Mouse (Mus musculus) spleen, adult 2 months (tissue): ENCODE measurements around the gene Sh2d3c. TPM values are rescaled to one million over a fixed set of nuclear protein-coding genes. Genes with fewer than 3 reads are reported as not detected.

Experiments
- DNase-seq, 2 experiments: peaks; one replicate each; pipeline versions ENCODE4 v3.0.0 to v3.0.0-alpha.2; 2012 to 2021; ENCODE audit warnings: low spot score in 2 of 2, low read depth in 1 of 2
- H3K27ac ChIP-seq: fragments of 200-500 bp; 2 replicates; pipeline ENCODE4 v1.5.1; 2012; ENCODE audit warnings: low read length, inconsistent platforms; ENCODE audit not compliant: insufficient read depth
- H3K27me3 ChIP-seq: fragments of 200-500 bp; 2 replicates; pipeline ENCODE4 v1.6.1; 2012; ENCODE audit warnings: mild to moderate bottlenecking, moderate library complexity, low read length, inconsistent platforms; ENCODE audit not compliant: control insufficient read depth, insufficient read depth
- H3K36me3 ChIP-seq: fragments of 200-500 bp; 2 replicates; pipeline ENCODE4 v1.6.1; 2012; ENCODE audit warnings: mild to moderate bottlenecking, low read length, inconsistent platforms; ENCODE audit not compliant: control insufficient read depth, insufficient read depth
- H3K4me1 ChIP-seq: fragments of 200-500 bp; 2 replicates; pipeline ENCODE4 v1.6.1; 2011; ENCODE audit warnings: inconsistent platforms; ENCODE audit not compliant: control insufficient read depth, insufficient read depth, insufficient read length
- H3K4me3 ChIP-seq: fragments of 200-500 bp; 2 replicates; pipeline ENCODE4 v1.5.1; 2011; ENCODE audit warnings: mild to moderate bottlenecking, inconsistent platforms; ENCODE audit not compliant: insufficient read depth, insufficient read length; ENCODE audit errors: extremely low read depth
- CTCF ChIP-seq: fragments of 200-500 bp; IDR thresholded peaks from 2 replicates; pipeline ENCODE4 v1.5.1; 2011; ENCODE audit warnings: mild to moderate bottlenecking, inconsistent platforms; ENCODE audit not compliant: insufficient read depth, insufficient read length, insufficient replicate concordance; ENCODE audit errors: extremely low read depth
- POLR2A ChIP-seq: fragments of 200-500 bp; IDR thresholded peaks from 2 replicates; pipeline ENCODE4 v1.6.1; 2011; ENCODE audit warnings: low read depth, low read length, inconsistent platforms
- WGBS: fragments of 180-500 bp; shearing (Covaris S2); methylation state at CpG from one replicate; pipeline ENCODE4 v1.1.7; 2018; 5-methylcytosine and 5-hydroxymethylcytosine counted together
- polyA plus RNA-seq: library from polyadenylated mRNA; depleted of rRNA; stranded (reverse); fragments of >200 nt; gene quantifications from 2 replicates; pipeline ENCODE4 v1.2.3, GENCODE M21; 2012

Sh2d3c gene
- polyA plus RNA-seq, 1 experiment, result 136 TPM

DNA sequence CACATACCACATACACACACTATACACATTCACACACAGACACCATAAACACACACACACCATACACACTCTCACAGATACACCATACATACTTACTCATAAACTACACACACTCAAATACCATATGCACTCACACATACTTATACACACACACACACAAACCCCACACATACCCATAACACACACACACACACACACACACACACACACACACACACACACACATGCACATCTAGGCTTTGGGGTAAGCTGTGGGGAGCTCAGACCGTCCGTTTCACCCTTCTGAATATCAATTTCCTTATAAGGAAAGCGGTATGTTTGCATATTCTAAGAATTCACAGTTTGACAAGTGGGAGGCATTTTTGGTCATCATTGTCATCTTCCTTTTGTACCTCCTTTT is 1.7 kb downstream of the Sh2d3c start:
- no peak for DNase-seq
- Histone ChIP-seq H3K36me3 (peaks cover 12% of the 10 kb centered on the region), H3K4me3 (peak overlapping the region; percentile 75), H3K27me3 (no peaks in the 10 kb centered on the region), H3K27ac (peak overlapping the region; percentile 93), H3K4me1 (peaks cover 32% of the 10 kb centered on the region; the same call in 1 of the 2 replicates)
- WGBS, result 14% methylated on average over 3 of the region's 3 CpGs
- TF ChIP-seq POLR2A (no peak), CTCF (no peak)

DNA sequence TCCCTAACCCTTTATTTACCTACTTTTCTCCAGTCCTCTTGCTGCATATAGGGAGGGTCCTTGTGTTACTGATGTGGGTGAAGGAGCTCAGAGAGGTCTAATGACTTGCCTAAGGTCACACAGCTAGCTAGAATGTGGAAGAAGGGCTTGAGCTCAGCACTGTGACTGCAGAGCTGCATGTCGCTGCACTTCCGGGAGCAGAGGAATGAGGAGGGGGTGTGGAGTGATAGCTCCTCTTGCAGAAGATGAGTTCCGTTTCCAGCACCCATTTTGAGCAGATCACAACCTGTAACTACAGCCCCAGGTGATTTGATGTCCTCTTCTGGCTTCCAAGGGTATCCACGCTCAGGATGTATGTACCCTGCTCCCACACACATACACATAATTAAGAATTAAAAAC is 3.3 kb downstream of the Sh2d3c start:
- no peak for DNase-seq
- peaks cover 37% of the 10 kb centered on the region; the same call in 1 of the 2 replicates for H3K4me1 ChIP-seq
- 80% methylated on average over 4 of the region's 4 CpGs for WGBS
- peaks cover 16% of the 10 kb centered on the region for H3K36me3 ChIP-seq
- H3K27me3 ChIP-seq, result no peaks in the 10 kb centered on the region
- no peak for TF ChIP-seq CTCF
- TF ChIP-seq POLR2A, result no peak
- H3K27ac ChIP-seq, result peak overlapping the region; percentile 1; the same call in 1 of the 2 replicates
- H3K4me3 ChIP-seq, result no peak overlapping the region

DNA sequence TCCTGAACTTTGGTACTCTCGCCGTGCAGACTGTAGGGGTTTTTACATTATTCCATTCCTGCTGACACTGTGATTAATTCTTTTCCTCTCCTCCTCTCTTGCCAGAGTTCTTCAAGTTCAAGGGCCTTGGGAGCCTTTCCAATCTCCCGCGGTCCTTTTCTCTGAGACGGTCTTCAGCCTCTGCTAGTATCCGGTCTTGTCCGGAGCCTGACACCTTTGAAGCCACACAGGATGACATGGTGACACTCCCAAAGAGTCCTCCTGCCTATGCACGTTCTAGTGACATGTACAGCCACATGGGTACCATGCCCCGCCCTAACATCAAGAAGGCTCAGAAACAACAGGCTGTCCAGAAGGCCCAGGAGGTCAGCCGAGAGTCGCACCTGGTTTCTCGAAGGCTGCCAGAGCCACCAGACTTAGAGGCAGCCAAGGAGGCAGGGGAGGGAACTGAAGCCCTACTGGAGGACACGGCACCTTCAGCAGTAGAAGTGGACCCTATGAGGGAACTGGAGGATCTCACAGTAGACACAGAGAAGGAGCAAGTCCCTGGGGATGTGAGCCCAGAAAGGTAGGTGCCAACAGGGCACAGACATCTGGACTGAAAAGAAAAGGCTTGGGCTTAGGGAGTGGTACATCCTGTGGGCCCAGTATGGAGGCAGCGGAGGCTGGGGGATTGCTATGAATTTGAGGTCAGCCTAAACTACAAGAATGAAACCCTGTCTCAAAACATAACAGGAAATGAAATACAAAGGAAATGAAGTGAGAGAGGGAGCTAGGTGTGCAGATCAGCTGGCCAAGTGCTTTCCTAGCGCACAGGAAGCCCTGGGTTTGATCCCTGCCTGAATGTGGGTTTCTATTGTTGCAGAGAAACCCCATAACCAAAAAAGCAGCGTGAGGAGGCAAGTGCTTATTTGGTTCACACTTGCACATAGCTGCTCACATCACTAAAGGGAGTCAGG is 4.3 kb downstream of the Sh2d3c start:
- TF ChIP-seq POLR2A (no peak), CTCF (no peak)
- 70% methylated on average over 16 of the region's 16 CpGs for WGBS
- Histone ChIP-seq H3K4me3 (no peak overlapping the region), H3K4me1 (peaks cover 27% of the 10 kb centered on the region; the same call in 1 of the 2 replicates), H3K27me3 (no peaks in the 10 kb centered on the region), H3K36me3 (peaks cover 16% of the 10 kb centered on the region), H3K27ac (peak overlapping the region; percentile 88)
- DNase-seq, result peak in 1 of 2 experiments; percentile 32

DNA sequence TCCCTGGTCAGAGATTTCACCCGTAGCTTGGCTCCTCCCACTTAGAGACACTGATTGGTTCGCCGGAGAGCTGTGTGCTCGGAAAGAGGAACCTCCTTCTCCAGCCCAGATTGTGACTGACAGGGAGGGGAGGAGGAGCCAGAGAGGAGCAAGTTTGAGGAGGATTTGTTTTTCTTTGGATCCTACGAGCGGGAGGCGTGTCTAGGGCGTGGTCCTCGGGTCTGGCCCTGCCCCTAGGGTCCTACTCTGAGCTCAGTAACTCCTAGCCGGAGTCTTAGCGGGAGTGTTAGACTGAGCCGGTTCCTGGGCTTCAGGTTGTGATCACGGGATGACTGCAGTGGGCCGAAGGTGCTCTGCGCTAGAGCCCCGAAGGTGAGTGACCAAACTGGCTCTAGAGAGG is 6.6 kb downstream of the Sh2d3c start:
- WGBS, result 6% methylated on average over 16 of the region's 16 CpGs

DNA sequence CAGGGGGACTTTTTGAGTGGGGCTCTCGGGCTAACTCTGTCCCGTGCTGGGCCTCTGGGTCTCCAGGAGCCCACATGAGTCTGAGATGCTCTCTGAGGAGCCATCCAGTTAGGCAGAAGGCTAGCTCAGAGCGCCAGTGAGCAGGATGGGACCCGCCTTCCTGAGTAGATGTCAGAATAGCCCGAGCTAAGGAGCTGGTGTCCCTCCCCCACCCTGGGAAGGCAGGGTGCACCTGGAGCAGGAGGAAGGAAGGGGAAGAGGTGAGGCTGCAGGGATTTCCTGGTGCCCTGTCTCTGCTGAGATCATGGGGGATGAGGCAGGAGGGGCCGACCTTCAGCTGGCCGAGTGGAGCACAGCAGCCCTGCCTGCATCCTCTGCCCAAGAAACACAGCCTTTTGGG is 7.6 kb downstream of the Sh2d3c start:
- Histone ChIP-seq H3K4me3 (peak overlapping the region; percentile 34; the same call in 1 of the 2 replicates), H3K36me3 (peaks cover 26% of the 10 kb centered on the region), H3K4me1 (peaks cover 21% of the 10 kb centered on the region; the same call in 1 of the 2 replicates), H3K27ac (peak overlapping the region; percentile 49), H3K27me3 (no peaks in the 10 kb centered on the region)
- DNase-seq, result no peak
- WGBS, result 39% methylated on average over 7 of the region's 7 CpGs
- TF ChIP-seq CTCF, result no peak
- TF ChIP-seq POLR2A, result no peak

More for the DNA sequence above, 6.6 kb downstream of the Sh2d3c start:
- Histone ChIP-seq H3K36me3 (peaks cover 25% of the 10 kb centered on the region), H3K4me1 (peaks cover 24% of the 10 kb centered on the region; the same call in 1 of the 2 replicates), H3K27ac (peak overlapping the region; percentile 59), H3K27me3 (no peaks in the 10 kb centered on the region), H3K4me3 (peak overlapping the region; percentile 37; the same call in 1 of the 2 replicates)
- no peak for TF ChIP-seq CTCF
- TF ChIP-seq POLR2A, result no peak
- peak; percentile 71 to 72 for DNase-seq

DNA sequence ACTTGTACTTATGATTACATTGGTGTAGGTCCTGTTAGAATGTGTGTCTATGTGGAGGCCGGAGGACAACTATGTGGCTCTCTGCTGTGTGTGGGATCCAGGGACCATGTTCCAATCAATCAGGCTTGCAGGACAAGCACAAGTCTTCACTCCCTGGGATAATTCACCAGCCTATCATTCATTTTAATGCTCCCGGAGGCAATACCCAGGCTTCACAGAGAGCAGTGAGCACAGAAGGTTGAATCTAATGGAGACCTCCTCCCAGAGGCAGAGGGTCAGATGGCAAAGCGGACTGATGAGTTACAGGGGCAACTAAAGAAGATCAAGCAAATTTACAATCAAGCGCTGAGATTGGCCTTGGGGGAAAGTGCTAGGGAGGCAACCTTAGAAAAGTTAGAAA is 8.7 kb downstream of the Sh2d3c start:
- Histone ChIP-seq H3K4me1 (peaks cover 19% of the 10 kb centered on the region; the same call in 1 of the 2 replicates), H3K27ac (no peak overlapping the region; the same call in 1 of the 2 replicates), H3K27me3 (no peaks in the 10 kb centered on the region), H3K4me3 (no peak overlapping the region), H3K36me3 (peaks cover 27% of the 10 kb centered on the region)
- WGBS, result 90% methylated on average over 4 of the region's 4 CpGs
- TF ChIP-seq CTCF, result no peak
- TF ChIP-seq POLR2A, result no peak
- no peak for DNase-seq
